Mouse (Mus musculus) small intestine, adult 2 months (tissue): Measurements from ENCODE around the gene Diexf.

Experiments
- CTCF ChIP-seq: fragments of 200-500 bp; IDR thresholded peaks from 2 replicates; pipeline ENCODE4 v1.5.1; 2012; ENCODE audit warnings: low read depth, mild to moderate bottlenecking, control low read depth, inconsistent platforms, low read length, moderate library complexity, mixed read lengths; ENCODE audit not compliant: insufficient replicate concordance, insufficient read length; ENCODE audit errors: extremely low read depth
- POLR2A ChIP-seq: fragments of 200-500 bp; IDR thresholded peaks from 2 replicates; pipeline ENCODE4 v1.6.1; 2012; ENCODE audit warnings: low read depth, mild to moderate bottlenecking, control low read depth, inconsistent platforms, low read length, moderate library complexity

DNA sequence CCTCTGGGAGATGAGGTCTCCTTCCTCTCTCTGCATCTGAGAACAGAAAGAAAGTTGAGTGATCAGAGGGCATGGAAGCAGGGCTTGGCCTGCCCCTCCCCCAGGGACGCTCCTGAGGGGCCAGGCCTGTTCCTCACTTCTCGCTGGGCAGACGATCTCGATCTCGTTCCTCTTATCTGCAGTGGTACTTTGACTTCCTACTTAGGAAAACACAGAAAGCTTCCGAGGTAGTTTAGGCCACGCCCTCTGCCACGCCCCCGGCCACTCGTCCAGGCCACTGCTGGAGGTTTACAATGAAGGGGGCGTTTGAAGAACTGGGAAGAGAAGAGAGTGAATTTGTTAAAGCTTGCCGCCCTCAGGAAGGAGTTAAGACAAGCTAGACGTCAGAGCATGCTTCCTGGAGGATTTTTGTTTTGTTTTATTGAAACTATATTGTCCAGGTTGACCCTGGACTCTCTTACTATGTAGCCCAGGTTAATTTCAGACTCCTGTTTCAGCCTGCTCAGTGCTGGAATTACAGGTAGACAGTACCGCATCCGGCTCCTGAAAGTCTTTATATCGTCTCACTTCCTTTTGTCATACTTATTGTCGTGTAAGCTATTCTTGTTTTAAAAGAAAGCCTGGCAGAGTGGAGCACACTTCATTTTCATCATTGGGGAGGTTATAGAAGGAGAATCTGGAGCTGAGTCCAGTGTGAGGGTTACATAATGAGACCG is 30.4 kb upstream of the Diexf start:
- TF ChIP-seq POLR2A (no peak), CTCF (no peak)
